Mouse (Mus musculus) frontal cortex, postnatal 25 days (tissue): ENCODE results near the gene Glce.

Source experiments
- DNase-seq, 2 experiments: peaks; one replicate each; pipeline ENCODE4 v3.0.0; 2022; ENCODE audit warnings: low spot score in 2 of 2

Gene Glce

GRCm38 (mm10) chr9:62122508-62123215 lies at the start of gene Glce:
TSS of gene Glce (minus strand) at chr9:62122655.
- peak; percentile 94 to 96 for DNase-seq

DNA sequence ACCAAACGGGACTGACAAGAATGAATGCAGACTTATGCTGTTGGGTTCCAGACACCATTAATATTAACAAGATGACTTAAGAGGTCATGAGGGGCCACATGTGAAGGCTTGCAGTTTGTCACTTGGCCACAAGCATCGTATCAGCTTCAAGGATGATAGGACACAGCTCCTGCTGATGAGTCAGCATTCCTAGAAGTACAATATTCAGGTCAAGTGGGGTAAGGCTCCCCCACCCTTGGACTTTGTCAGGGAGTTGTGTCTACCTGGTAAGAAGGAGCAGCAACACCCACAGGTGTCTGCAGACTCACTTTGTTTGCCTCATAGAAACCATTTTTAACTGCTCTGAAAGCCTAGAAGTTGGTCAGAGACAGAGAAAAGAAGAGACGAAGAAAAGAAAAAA lies 49.8 kb upstream of the Glce start:
- DNase-seq: no peak

- DNase-seq: no peak
Measured at GRCm38 (mm10) chr9:62170921-62171320, 48.5 kb upstream of the Glce start.

- no peak for DNase-seq
Measured at GRCm38 (mm10) chr9:62166621-62167020, 44.2 kb upstream of the Glce start.

DNA sequence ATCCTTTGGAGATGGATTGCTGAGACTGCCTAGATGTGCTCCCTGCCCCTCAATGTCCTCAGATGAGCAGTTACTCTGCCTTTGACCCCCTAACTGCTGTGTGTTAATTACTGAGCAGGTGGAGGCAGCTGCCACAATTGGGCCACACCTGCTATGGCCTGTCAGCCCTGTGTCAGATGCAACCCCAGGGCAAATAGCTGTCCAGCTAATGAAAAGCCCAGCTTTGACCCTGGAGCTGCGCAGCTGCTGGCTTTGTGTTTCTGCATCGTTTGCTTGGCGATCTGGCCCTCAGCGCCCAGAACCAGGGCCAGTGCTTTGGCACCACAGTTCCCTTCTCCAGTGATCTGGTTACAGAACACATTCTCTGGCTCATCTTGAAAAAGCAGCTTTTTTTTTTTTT lies 43.7 kb upstream of the Glce start:
- no peak for DNase-seq

DNA sequence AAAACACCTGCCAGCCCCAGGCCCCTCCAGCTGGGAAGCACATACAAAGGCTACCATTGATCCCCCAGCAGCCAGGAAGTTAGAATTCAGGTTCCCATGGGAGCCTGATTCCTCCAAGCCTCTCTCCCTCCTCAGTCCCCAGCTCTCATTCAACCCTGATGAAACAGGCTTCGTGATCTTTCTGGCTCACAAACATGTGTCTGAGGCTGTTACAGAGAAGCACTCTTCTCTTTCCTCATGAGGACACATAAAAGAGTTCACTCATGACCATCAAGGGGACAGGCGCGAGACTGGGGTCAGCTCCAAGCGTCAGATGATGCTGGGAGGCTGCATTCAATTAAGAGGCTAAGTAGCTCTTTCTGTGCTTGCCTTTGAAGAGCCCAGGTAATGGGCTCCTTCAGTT lies 40.4 kb upstream of the Glce start:
- no peak for DNase-seq

DNA sequence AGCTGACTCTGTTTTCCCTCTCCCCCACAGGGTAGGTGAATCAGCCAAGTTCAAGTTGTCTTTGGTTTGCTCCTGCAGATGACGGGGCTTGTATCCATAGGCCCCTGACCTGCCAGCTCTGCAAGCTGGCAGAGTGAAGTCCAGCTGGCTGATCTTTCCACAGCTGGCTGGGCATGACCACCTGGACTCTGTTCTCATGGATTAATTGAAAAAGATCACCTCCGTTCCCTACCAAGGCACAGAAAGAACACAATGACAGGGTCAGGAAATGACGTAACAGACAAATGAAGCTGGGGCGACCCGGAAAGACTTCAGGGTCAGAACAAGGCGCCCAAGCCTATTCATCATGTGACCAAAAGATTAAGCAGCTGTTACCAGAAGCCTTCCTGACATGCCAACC lies 38.3 kb upstream of the Glce start:
- DNase-seq: no peak

DNA sequence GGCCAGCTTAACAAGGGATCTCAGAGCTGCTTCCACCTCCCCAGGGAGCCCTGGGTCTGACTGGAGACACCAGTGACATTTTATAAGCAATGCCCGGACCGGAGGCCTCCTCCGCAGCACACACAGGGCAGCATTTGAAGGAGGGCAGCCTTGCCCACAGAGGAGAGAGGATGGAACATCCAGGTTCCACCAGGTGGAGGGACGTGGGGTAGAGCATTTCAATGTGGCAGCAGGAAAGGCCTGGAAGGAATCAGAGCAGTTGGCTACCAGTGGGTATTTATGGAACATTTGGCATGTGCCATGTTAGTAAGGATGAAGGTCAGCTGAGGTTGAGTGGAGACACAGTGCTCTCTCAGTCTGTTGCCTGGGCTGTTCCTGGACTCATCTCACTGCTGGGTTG lies 36.3 kb upstream of the Glce start:
- DNase-seq: no peak

- no peak for DNase-seq
Measured at GRCm38 (mm10) chr9:62155821-62156220, 33.4 kb upstream of the Glce start.

- DNase-seq: no peak
Measured at GRCm38 (mm10) chr9:62155400-62155799, 32.9 kb upstream of the Glce start.

GRCm38 (mm10) chr9:62154956-62155355 lies 32.5 kb upstream of the Glce start:
- no peak for DNase-seq

GRCm38 (mm10) chr9:62154551-62154950 lies 32.1 kb upstream of the Glce start:
- DNase-seq: no peak

- no peak for DNase-seq
Measured at GRCm38 (mm10) chr9:62153263-62153662, 30.8 kb upstream of the Glce start.

GRCm38 (mm10) chr9:62152506-62152905 lies 30.1 kb upstream of the Glce start:
- DNase-seq: no peak

GRCm38 (mm10) chr9:62145198-62145597 lies 22.7 kb upstream of the Glce start:
- no peak for DNase-seq

GRCm38 (mm10) chr9:62143428-62143827 lies 21.0 kb upstream of the Glce start:
- no peak for DNase-seq

- no peak for DNase-seq
Measured at GRCm38 (mm10) chr9:62139027-62139426, 16.6 kb upstream of the Glce start.

GRCm38 (mm10) chr9:62137259-62137658 lies 14.8 kb upstream of the Glce start:
- DNase-seq: peak in 1 of 2 experiments; percentile 36

DNA sequence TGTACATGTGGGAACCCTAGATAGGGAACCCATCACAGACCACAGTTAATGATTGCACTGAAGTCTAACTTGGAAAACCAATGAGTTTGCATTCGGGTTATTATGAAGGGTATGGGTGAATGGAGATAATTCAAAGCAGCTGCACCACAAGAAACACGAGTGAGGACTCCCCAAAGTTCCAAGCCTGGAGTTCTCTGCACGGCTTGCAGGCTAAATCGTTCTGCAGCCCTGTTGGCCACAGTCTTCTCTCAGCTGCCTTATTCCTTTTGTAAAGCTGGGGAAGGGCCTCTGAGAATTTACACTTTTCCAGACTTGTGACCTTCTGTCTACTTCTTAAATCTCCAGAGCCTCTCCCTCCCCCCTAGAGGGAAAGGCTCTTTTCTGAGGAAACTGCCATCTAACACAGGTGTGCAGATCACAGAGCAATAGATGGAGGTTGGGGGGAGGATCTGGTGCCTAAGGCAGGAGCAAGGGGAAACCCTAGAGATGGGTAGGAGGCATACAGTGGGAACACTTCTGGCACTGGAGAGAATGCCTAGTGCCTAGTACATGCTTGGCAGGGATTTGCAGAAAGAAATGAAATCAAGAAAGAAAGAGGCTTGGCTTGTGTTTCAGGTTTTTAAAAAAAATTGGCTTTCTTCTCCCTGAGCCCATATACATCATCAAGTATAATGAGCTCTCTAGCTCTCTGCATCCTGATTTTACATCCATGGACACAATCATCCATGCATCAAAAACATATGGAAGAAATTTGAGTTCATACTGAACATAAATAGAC lies 9.7 kb upstream of the Glce start:
- no peak for DNase-seq

- no peak for DNase-seq
Measured at GRCm38 (mm10) chr9:62130746-62131145, 8.3 kb upstream of the Glce start.

DNA sequence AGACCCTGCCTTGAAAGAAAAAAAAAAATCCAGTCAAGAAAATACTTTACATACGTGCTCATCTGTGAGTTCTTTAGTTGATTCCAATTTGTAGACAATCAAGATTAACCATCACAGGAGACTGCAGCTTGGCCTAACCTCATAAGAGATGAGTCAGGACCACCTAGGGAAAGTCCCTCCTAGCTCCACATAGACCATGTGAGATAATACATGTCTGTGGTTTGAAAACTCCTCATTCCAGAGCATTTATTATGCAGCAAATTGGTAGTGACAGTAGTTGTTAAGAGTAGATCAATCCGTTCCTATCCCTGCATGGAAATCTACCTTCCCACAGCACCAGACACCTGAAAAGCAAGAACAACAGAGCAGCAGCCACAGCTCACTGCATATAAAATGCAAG lies 5.6 kb upstream of the Glce start:
- DNase-seq: no peak

DNA sequence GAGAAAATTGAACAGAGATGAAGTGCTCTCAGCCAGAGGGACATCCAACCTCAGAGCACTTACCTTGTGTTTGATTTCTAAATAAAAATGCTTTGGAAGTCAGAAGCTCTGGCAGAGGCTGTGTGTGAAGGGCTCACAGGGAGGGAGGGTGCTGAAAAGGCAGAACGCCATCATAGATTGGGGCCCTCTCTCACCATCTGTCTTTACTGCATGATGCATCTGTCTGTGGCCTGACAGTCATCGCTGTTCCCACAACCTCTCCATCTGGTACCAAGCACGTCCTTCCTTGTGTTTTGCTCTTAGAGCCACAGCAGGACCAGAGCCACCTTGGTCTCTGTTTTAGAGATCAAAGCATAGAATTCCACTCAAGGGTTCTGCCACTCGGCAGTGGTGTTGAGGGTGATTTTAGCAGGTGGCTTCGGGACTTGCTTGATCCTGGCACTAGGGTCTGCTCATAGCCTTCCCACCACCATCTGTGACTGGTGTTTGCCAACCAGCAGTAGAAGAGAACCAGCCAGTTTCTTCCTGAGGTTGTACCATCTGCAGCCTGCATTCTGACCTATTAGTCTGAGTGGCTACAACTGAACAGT lies 3.6 kb upstream of the Glce start:
- no peak for DNase-seq

DNA sequence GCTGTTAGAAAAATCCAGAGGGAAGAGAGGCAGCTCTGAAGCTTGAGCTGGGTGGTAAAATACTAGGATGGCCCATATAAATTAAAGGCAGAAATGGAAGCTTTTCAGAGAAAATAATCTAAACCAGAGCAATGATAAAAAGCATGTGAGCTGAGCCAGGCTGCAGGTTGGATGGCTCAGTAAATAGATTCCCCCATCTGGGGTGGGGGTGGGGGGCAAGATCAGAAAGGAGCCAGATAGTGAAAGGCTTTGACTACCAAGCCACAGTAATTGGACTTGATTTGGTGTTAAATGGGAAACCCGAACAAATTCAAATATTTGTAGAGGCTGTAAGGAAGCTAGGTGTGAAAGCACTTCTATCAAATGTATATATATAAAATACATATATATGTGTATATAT lies 1.8 kb upstream of the Glce start:
- no peak for DNase-seq
